Mouse (Mus musculus) liver, embryonic 13.5 days (tissue): ENCODE measurements at regions not wholly inside any gene's neighbourhood (a gene's known extent, or its start where the extent isn't known, plus 50 kb on each side); places are given as distances from the start of the nearest gene placed in this dataset.

Experiments
- ATAC-seq: fragments of 200-750 bp; cut with Nextera tagmentation; 2 replicates; pipeline ENCODE4 v1.8.0; 2017; ENCODE audit warnings: low read depth, mild to moderate bottlenecking, moderate number of reproducible peaks, moderate library complexity
- DNase-seq: peaks from one replicate; pipeline ENCODE4 v3.0.0; 2022
- H3K27ac ChIP-seq: fragments of 300-500 bp; sonication (generic); 2 replicates; pipeline ENCODE4 v1.5.1; 2015; ENCODE audit warnings: moderate library complexity, mild to moderate bottlenecking, inconsistent platforms
- H3K27me3 ChIP-seq: fragments of 300-500 bp; sonication (generic); 2 replicates; pipeline ENCODE4 v1.6.1; 2015; ENCODE audit warnings: mild to moderate bottlenecking, inconsistent platforms
- H3K36me3 ChIP-seq: fragments of 300-500 bp; sonication (generic); 2 replicates; pipeline ENCODE4 v1.6.1; 2015; ENCODE audit warnings: mild to moderate bottlenecking, inconsistent platforms
- H3K4me1 ChIP-seq: fragments of 300-500 bp; sonication (generic); replicated peaks from 2 replicates; pipeline ENCODE4 v1.6.1; 2015; ENCODE audit warnings: inconsistent platforms
- H3K4me2 ChIP-seq: fragments of 300-500 bp; sonication (generic); 2 replicates; pipeline ENCODE4 v1.6.1; 2015; ENCODE audit warnings: inconsistent platforms, mild to moderate bottlenecking, moderate library complexity
- H3K4me3 ChIP-seq: fragments of 300-500 bp; sonication (generic); replicated peaks from 2 replicates; pipeline ENCODE4 v1.5.1; 2015; ENCODE audit warnings: mild to moderate bottlenecking, inconsistent platforms
- H3K9ac ChIP-seq: fragments of 300-500 bp; sonication (generic); 2 replicates; pipeline ENCODE4 v1.6.1; 2015; ENCODE audit warnings: mild to moderate bottlenecking, inconsistent platforms
- H3K9me3 ChIP-seq: fragments of 300-500 bp; sonication (generic); replicated peaks from 2 replicates; pipeline ENCODE4 v1.6.1; 2016; ENCODE audit warnings: inconsistent platforms
- WGBS: fragments of 180-500 bp; shearing (Covaris S2); methylation state at CpG from one replicate; pipeline ENCODE4 v1.1.7; 2015; ENCODE audit not compliant: insufficient replicate concordance; 5-methylcytosine and 5-hydroxymethylcytosine counted together

DNA sequence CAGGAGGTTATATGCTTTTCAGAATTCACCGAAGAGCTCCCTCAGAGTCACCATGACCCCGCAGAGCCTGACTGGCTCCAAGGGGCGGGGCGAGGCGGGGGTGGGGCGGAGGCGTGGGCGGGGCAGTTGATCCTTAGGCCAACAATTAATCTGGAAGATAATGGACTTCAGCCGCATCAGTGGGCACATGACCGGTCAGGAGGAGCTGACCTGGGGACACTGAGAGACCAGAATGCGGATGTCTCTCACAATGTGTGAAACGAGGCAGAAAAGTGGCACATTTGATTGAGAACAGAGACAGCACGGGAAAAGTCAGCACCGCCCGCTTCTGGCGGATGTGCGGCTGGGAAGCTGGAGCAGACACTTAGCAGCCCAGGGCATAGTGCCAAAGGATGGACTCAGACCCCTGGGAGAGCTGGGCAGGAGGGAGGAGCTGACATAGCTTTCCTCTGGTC, 129.9 kb downstream of the Emx2 start:
- H3K36me3 ChIP-seq: no peaks in the 10 kb centered on the region
- no peaks in the 10 kb centered on the region for H3K27me3 ChIP-seq
- H3K4me2 ChIP-seq: peak overlapping the region; percentile 32; the same call in 1 of the 2 replicates
- H3K9me3 ChIP-seq: no peaks in the 10 kb centered on the region
- DNase-seq (no peak), ATAC-seq (no peak)
- WGBS: 21% methylated on average over 17 of the region's 17 CpGs
- no peak overlapping the region for H3K9ac ChIP-seq
- H3K27ac ChIP-seq: no peak overlapping the region
- H3K4me3 ChIP-seq: no peak overlapping the region
- no peaks in the 10 kb centered on the region for H3K4me1 ChIP-seq

DNA sequence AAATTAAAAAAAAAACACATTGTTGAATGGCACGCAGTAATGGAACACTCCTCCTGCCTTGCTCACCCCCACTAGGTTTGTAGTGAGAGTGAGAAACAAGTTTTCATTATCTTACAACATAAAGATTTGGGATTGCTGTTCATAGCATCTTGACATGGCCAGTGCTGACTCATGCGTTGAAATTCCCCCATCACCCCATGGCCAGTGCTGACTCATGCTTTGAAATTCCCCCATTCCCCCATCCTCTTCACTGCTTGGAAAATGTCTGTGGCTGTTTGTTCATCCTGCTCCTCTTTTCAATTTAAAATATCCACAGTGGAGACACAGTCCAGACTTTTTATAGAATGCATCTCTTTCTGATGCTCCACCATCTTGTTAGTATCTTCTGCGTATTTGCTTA, 131.8 kb downstream of the Emx2 start:
- H3K36me3 ChIP-seq: no peaks in the 10 kb centered on the region
- H3K27ac ChIP-seq: no peak overlapping the region
- H3K4me2 ChIP-seq: no peak overlapping the region
- H3K4me3 ChIP-seq: no peak overlapping the region
- ATAC-seq (no peak), DNase-seq (no peak)
- H3K9me3 ChIP-seq: no peaks in the 10 kb centered on the region
- H3K4me1 ChIP-seq: no peaks in the 10 kb centered on the region
- WGBS: 85% methylated on average over 3 of the region's 3 CpGs
- H3K9ac ChIP-seq: no peak overlapping the region
- H3K27me3 ChIP-seq: no peaks in the 10 kb centered on the region

DNA sequence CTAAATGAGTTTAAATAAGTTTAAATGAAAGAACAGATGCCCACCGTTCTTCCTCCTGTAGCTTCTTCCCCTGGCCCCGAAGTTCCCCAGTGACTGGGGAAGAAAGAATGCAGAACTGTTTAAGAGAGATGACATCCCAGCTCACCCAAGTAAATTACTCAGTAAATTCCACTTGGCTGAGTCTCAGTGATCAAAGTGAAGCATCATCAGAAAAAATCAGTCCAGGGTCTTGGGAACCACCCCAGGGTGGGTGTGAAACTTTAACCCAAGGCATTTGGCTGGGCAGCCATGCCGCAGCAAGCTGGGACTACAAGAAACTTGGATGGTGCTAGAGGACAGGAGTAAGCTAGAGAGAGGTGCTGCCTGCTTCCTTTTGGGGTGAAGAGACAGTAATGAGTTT, 133.9 kb downstream of the Emx2 start:
- H3K9ac ChIP-seq: no peak overlapping the region
- H3K4me3 ChIP-seq: no peak overlapping the region
- no peaks in the 10 kb centered on the region for H3K4me1 ChIP-seq
- no peak for ATAC-seq
- no peak overlapping the region for H3K4me2 ChIP-seq
- H3K36me3 ChIP-seq: no peaks in the 10 kb centered on the region
- no peaks in the 10 kb centered on the region for H3K27me3 ChIP-seq
- DNase-seq: no peak
- WGBS: 45% methylated on average over 3 of the region's 3 CpGs
- no peaks in the 10 kb centered on the region for H3K9me3 ChIP-seq
- H3K27ac ChIP-seq: no peak overlapping the region

DNA sequence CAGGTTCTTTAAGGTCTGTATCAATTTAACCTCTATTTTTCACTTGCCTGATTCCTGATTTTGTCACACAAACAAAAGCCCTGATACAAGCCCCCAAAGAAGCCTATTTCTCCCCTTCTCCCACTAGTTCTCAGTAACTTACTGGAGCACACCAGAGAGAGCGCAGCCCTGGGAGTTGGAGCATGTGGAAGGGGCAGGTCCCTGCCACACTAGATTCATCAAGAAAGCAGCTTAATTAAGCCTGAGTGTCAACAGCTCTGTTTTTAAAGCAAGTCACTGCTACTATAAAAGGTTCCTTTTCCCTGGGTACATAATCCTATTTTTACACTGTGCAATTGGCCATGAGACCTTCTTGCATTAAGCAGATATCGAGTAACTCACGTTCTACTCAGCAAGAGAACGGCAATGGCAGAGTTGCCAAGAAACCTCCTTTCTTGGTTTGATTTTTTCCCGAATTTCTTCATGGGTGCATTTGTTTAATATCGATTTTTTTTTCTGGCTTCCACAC, 166.2 kb downstream of the Emx2 start:
- Histone ChIP-seq H3K4me2 (no peak overlapping the region), H3K27me3 (no peaks in the 10 kb centered on the region), H3K4me1 (no peaks in the 10 kb centered on the region), H3K9me3 (no peaks in the 10 kb centered on the region), H3K4me3 (no peak overlapping the region), H3K36me3 (no peaks in the 10 kb centered on the region), H3K27ac (no peak overlapping the region), H3K9ac (no peak overlapping the region)
- no peak for ATAC-seq
- no peak for DNase-seq
- 61% methylated on average over 6 of the region's 6 CpGs for WGBS

DNA sequence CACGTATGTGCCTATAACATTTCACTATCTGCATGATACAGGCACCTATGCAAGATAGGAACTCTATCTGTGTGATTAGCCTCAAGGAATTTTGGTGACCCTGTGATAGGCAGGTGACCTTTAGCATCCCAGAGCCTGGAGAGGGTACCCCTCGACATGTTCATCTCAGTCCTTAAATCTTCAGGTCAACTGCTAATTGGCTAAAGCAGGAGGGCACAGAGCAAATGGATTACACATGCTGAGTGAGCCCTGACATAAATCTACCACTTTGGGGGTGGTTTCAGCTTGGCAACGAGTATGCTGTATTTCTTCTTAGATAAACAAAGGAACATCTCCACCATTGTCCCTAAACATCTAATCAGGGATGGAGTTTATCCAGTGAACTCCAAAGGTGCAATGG, 169.5 kb downstream of the Emx2 start:
- no peaks in the 10 kb centered on the region for H3K9me3 ChIP-seq
- H3K4me1 ChIP-seq: no peaks in the 10 kb centered on the region
- no peaks in the 10 kb centered on the region for H3K36me3 ChIP-seq
- H3K27ac ChIP-seq: no peak overlapping the region
- H3K27me3 ChIP-seq: no peaks in the 10 kb centered on the region
- no peak overlapping the region for H3K9ac ChIP-seq
- DNase-seq (no peak), ATAC-seq (no peak)
- WGBS: 41% methylated on average over 3 of the region's 3 CpGs
- no peak overlapping the region for H3K4me3 ChIP-seq
- no peak overlapping the region for H3K4me2 ChIP-seq

DNA sequence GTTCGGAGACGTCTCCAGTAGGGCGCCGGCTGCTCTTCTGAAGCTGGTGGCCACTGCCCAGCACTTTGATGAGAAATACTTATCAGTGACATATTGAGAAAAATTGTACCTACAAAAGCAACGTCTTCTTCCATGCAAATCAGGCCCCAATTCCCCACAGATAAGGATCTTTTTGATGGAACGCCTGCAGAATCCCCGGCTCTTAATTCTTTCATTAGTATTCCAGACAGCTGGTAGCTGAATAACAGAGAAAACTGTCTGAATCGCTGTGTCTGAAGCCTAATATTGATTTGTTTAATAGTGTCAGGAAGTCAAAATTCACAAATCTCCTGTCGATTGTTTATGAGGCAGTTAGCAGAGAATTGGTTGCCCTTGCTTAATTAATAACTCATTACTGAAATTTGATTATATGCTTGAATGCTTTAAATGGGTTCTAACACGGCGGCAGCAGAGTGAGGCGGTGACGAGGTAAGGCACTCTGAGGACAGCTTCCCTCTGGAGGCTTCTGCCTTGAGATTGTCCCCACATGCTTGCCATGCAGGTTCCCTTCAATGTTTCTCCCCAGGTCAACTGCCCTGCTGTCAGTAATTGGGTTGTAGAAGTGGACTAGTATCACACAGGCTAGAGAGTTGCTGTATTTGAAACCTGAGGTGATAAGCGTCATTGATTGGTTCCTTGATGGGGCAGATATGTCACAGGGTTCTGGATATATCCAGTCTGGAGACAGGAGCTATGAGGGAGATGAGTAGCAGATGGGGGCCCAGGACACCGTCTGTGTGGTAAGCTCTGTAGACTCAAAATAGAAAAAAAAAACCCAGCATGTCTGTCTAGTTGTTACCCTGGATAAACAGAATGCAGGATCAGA, 170.4 kb downstream of the Emx2 start:
- ATAC-seq: no peak
- Histone ChIP-seq H3K4me3 (no peak overlapping the region), H3K4me2 (no peak overlapping the region), H3K4me1 (no peaks in the 10 kb centered on the region), H3K9me3 (no peaks in the 10 kb centered on the region), H3K9ac (no peak overlapping the region), H3K36me3 (no peaks in the 10 kb centered on the region), H3K27me3 (no peaks in the 10 kb centered on the region), H3K27ac (no peak overlapping the region)
- WGBS: 64% methylated on average over 15 of the region's 15 CpGs
- DNase-seq: no peak

DNA sequence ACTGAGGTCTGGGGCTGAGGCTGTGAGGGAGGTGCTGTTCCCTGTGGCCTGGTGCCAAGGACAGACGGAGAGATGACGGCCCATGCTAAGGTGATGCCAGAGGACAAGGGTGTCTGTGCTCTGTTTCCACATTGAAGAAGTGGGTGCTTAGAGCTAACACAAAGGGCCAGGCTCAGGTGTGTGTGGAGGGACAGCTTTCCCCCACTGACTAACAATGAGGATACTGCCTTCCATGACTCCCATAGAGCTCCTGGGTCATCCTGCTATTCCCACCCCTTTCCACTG, 170.9 kb downstream of the Emx2 start:
- H3K4me1 ChIP-seq: no peaks in the 10 kb centered on the region
- WGBS: 84% methylated on average over 2 of the region's 2 CpGs

DNA sequence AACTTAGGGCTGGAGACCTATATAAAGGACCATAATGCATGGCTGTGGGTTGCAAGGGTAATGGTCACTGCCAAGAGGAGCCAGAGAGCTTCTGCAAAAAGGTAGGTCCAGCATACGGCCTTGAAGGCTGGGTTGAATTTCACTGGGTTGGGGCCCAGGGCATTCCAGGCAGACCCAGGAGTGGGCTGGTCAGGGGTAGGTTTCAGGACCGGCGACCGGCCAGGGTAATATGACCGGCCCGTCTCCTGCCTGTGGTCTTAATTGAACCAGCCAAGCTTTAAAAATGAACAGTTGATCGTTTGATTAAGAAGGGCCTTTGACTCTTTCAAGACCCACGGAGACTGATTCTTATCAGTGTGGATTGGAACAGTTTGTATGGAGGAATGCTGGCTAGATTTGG, 171.9 kb downstream of the Emx2 start:
- no peak overlapping the region for H3K9ac ChIP-seq
- DNase-seq (no peak), ATAC-seq (no peak)
- no peak overlapping the region for H3K27ac ChIP-seq
- H3K4me2 ChIP-seq: no peak overlapping the region
- H3K4me3 ChIP-seq: no peak overlapping the region
- no peaks in the 10 kb centered on the region for H3K9me3 ChIP-seq
- WGBS: 70% methylated on average over 8 of the region's 8 CpGs
- H3K4me1 ChIP-seq: no peaks in the 10 kb centered on the region
- no peaks in the 10 kb centered on the region for H3K36me3 ChIP-seq
- H3K27me3 ChIP-seq: no peaks in the 10 kb centered on the region

More for the DNA sequence above, 170.9 kb downstream of the Emx2 start:
- Histone ChIP-seq H3K36me3 (no peaks in the 10 kb centered on the region), H3K9me3 (no peaks in the 10 kb centered on the region), H3K4me2 (no peak overlapping the region), H3K4me3 (no peak overlapping the region), H3K27ac (no peak overlapping the region), H3K27me3 (no peaks in the 10 kb centered on the region), H3K9ac (no peak overlapping the region)
- ATAC-seq (no peak), DNase-seq (no peak)

DNA sequence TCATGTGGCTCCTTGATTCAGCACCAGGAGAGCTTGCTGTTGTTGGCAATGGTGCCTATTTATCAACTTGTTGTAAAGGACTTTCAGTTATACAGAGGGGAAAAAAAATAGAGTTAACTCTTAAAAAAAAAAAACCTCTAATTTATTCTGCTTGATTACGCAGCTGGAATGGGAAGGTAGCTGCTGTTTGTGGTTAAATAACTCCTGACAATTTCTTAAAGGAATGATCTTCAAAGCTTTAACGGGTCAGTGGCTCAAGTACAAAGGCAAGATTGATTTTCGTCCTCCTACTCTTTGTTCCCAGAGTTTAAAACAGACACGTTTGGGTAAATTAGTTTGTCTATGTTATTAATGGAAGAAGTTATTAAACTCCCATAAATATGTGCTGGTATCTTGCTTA, 172.5 kb downstream of the Emx2 start:
- no peaks in the 10 kb centered on the region for H3K36me3 ChIP-seq
- WGBS: 54% methylated on average over 4 of the region's 4 CpGs
- H3K4me3 ChIP-seq: no peak overlapping the region
- DNase-seq (no peak), ATAC-seq (no peak)
- H3K27ac ChIP-seq: no peak overlapping the region
- H3K4me1 ChIP-seq: no peaks in the 10 kb centered on the region
- H3K4me2 ChIP-seq: no peak overlapping the region
- H3K9ac ChIP-seq: no peak overlapping the region
- no peaks in the 10 kb centered on the region for H3K27me3 ChIP-seq
- H3K9me3 ChIP-seq: no peaks in the 10 kb centered on the region

DNA sequence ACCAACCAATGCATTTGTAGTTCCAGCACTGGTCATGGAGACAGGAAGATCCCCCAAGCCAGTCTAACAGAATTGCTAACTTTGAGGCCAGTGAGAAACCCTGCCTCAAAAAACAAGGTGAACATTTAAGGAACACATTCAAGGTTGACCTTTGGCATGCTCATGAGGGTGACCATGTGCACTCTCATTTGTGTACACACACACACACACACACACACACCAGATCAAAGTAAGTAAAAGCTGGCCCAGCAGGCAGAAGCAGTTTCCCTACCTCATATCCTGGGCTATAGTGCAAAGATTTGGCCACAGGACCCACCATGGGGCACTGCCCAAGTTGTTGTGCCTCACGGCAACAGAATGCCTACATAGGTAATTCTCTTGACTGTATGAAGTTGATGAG, 173.4 kb downstream of the Emx2 start:
- no peak overlapping the region for H3K27ac ChIP-seq
- H3K36me3 ChIP-seq: no peaks in the 10 kb centered on the region
- H3K4me1 ChIP-seq: no peaks in the 10 kb centered on the region
- ATAC-seq (no peak), DNase-seq (no peak)
- H3K9me3 ChIP-seq: no peaks in the 10 kb centered on the region
- no peak overlapping the region for H3K4me3 ChIP-seq
- H3K4me2 ChIP-seq: no peak overlapping the region
- no peaks in the 10 kb centered on the region for H3K27me3 ChIP-seq
- no peak overlapping the region for H3K9ac ChIP-seq
- WGBS: 69% methylated on average over 1 of the region's 1 CpGs

DNA sequence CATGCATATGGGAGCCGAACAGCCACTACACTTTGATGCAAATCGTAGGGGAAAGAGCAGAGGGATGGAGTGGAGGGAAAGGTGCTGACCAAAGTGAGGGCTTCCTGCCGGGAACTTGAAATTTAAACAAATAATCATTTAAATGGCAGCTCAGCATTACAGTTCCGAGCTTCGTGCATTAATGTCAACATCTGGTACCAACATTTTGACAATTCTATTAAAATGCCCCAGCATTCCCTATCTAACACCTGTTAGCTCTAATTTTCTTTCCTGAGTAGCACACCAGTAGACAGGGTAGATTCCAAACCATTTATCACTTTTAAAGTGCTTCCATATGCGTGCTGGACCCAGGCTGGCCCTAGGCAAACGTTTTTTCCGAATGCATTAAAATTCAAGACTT, 178.1 kb downstream of the Emx2 start:
- H3K9ac ChIP-seq: no peak overlapping the region
- H3K4me3 ChIP-seq: no peak overlapping the region
- no peaks in the 10 kb centered on the region for H3K27me3 ChIP-seq
- H3K4me1 ChIP-seq: no peaks in the 10 kb centered on the region
- ATAC-seq: no peak
- H3K27ac ChIP-seq: no peak overlapping the region
- no peak overlapping the region for H3K4me2 ChIP-seq
- no peaks in the 10 kb centered on the region for H3K9me3 ChIP-seq
- DNase-seq: no peak
- no peaks in the 10 kb centered on the region for H3K36me3 ChIP-seq
- 55% methylated on average over 8 of the region's 8 CpGs for WGBS

DNA sequence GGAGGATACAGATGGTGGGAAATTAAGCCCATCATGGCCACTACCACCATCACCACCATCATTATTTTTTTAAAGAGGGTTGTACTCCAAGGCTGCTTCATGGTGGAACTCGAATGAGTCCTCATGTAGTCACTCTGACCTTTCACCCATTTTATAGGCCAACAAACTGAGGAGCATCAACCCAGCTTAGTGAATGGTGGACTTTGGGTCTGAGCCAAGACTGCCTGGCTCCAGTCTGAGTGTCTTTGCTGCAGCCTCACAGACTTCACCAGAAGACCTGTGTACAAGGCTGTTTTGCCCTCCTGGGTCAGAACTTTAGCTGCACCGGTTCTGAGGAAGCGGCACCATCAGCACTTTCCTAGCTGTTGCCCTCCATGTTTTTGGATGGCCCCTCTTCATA, 184.4 kb downstream of the Emx2 start:
- no peak for ATAC-seq
- WGBS: 75% methylated on average over 3 of the region's 3 CpGs
- H3K4me2 ChIP-seq: no peak overlapping the region

More for the DNA sequence above, 184.4 kb downstream of the Emx2 start:
- H3K9me3 ChIP-seq: no peaks in the 10 kb centered on the region
- no peaks in the 10 kb centered on the region for H3K27me3 ChIP-seq
- H3K27ac ChIP-seq: no peak overlapping the region
- H3K9ac ChIP-seq: no peak overlapping the region
- no peak for DNase-seq
- no peaks in the 10 kb centered on the region for H3K4me1 ChIP-seq
- no peaks in the 10 kb centered on the region for H3K36me3 ChIP-seq
- H3K4me3 ChIP-seq: no peak overlapping the region
